Mouse (Mus musculus): Measurements from ENCODE around the gene St8sia1. TPM values are rescaled to one million over a fixed set of nuclear protein-coding genes. Genes with fewer than 3 reads are reported as not detected.
"Not testable (repeated sequence)": the region's sequence is repeated elsewhere in the genome, so short reads cannot be mapped to it uniquely, and the experiment has no call there.

The St8sia1 gene
- 2.8 and 2.9 TPM in 2 replicates for polyA plus RNA-seq (2016; fragmentation: Nextera tagmentation; extraction: Ambion mirVana)

DNA sequence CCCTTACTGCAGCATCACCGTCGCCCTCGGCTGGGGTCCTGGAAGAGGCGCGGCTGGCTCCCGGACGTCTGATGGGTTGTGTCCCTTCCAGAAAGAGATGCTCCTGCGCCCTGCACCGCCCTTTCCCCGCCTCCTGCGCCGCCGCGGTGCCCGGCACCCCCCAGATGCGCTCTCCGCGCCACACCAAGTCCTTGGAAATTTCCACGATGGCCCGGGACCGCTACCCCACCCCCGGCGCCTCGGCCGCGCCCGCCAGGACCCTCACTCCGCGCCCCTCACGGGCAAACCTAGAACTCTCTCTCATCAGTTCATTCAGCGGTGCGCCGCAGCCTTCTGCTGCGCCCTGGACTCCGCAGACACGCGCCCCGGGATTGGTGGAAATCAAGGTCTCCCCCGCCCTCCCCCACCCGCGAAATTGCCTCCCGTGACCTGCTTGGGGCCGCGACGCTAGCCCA is at the start of gene St8sia1:
TSS of gene St8sia1 (minus strand) at position 377 of the 455 bp plus-strand sequence.
- no peaks in the 10 kb centered on the region for H3K4me1 ChIP-seq
- peak within 1 kb of the TSS; percentile 93 for H3K4me2 ChIP-seq (replicated peaks)
- H3K36me3 ChIP-seq, result no peaks in the 10 kb centered on the region
- no peaks in the 10 kb centered on the region for H3K9me3 ChIP-seq
- peak; percentile 77 for ATAC-seq (ENCODE audit: insufficient number of reproducible peaks, insufficient read depth, low FRiP score, low TSS enrichment)
- H3K27me3 ChIP-seq, result peaks cover 5% of the 10 kb centered on the region; the same call in 1 of the 2 replicates
- peak within 1 kb of the TSS; percentile 74 for H3K27ac ChIP-seq
- peak within 1 kb of the TSS; percentile 65 for H3K4me3 ChIP-seq
- peak within 1 kb of the TSS; percentile 69 for H3K9ac ChIP-seq
- under 1% methylated on average over 45 of the region's 45 CpGs for WGBS

DNA sequence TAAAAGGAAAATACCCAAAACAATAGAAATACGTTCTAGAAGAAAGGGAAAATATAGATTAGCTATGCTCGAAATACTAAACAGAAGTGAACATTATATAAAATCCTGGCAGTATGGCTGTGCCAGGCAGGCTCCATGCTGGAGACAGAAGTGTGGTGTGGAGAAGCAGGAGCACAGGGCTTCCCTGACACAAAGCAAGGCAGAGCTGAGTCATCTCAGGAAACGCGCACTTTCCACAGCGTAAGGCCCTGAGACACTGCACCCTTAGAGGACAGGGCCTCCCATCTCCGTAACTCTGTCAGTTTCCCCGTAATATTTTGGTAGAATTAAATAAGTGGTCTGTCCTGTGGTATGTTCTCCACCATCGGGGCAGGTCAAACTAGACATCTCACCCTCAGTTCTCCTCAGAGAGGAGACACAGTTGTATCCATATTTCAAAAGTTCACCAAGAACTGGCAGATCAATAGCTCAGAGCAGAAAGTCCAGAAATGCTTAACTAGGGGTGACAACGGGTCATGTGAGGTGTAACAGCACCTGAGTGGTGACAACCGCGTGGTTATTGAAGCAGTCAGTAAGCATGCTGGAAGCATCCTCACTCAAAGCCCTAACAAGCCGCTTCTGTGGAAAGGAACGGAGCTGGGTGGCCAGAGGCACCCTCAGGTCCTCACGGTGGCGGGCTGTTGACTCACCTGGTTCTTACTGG is 48.4 kb upstream of the St8sia1 start:
- Histone ChIP-seq H3K9ac (no peak overlapping the region), H3K4me1 (no peaks in the 10 kb centered on the region), H3K4me2 (replicated peaks) (no peak overlapping the region), H3K27ac (no peak overlapping the region), H3K9me3 (no peaks in the 10 kb centered on the region), H3K36me3 (peaks cover 32% of the 10 kb centered on the region), H3K4me3 (no peak overlapping the region), H3K27me3 (no peaks in the 10 kb centered on the region)
- ATAC-seq (ENCODE audit: insufficient number of reproducible peaks, insufficient read depth, low FRiP score, low TSS enrichment), result no peak
- WGBS, result 95% methylated on average over 15 of the region's 15 CpGs

DNA sequence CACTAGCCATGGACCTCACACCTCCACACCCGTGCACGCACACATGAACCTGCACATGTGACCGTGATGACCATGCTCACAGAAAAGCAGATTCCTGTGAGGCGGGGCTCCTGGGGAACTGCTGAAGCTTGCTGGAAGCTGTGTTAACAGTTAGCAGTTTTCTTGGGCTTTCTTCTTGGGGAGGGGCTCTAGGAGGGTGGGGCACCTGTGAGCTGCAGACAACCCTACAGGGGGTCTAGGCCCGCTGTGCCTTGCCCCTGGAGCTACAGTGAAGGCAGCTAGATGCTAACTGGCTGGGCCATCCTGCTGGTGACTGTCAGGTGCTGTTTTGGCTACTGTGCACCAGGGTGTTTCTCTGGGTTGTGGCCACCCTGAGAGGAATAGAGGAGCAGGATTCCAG is 44.6 kb upstream of the St8sia1 start:
- Histone ChIP-seq H3K4me1 (no peaks in the 10 kb centered on the region), H3K9ac (no peak overlapping the region), H3K36me3 (peaks cover 24% of the 10 kb centered on the region), H3K27me3 (no peaks in the 10 kb centered on the region), H3K9me3 (no peaks in the 10 kb centered on the region), H3K4me3 (no peak overlapping the region), H3K4me2 (replicated peaks) (no peak overlapping the region), H3K27ac (no peak overlapping the region)
- no peak for ATAC-seq (ENCODE audit: insufficient number of reproducible peaks, insufficient read depth, low FRiP score, low TSS enrichment)
- WGBS, result 84% methylated on average over 5 of the region's 5 CpGs

DNA sequence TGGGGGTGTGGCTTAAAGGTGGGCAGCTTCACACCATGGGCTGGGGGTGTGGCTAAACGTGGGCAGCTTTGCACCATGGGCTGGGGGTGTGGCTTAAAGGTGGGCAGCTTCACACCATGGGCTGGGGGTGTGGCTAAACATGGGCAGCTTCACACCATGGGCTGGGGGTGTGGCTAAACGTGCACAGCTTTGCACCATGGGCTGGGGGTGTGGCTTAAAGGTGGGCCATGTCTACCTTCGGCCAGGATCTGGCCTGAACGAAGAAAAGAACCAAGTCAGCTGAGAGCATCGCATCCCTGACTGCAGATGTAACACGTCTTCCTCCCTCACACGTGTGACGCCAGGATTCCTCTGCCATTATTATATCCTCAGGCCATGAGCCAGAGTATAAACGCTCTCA is 41.0 kb upstream of the St8sia1 start:
- ATAC-seq (ENCODE audit: insufficient number of reproducible peaks, insufficient read depth, low FRiP score, low TSS enrichment); H3K4me1 ChIP-seq; H3K36me3 ChIP-seq; H3K4me2 ChIP-seq (replicated peaks); H3K27me3 ChIP-seq; H3K9me3 ChIP-seq; H3K27ac ChIP-seq; H3K9ac ChIP-seq; H3K4me3 ChIP-seq: not testable (repeated sequence)
- WGBS, result 89% methylated on average over 9 of the region's 9 CpGs

DNA sequence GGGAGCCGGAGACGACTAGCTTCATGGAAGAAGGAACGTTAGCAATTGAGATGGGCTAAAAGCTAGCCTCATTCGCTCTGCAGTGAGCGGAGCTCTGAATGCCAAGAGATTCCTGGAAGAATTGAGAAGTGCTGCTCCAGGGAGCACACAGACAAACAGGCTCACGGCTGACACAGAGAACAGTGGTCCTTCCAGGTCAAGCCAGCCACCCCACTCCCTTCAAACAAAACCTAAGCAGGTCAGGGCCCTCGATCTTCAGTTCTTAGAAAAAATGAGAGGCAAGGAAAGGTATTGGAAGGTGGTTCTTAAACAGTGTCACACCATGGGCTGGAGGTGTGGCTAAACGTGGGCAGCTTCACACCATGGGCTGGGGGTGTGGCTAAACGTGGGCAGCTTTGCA is 40.5 kb upstream of the St8sia1 start:
- H3K4me1 ChIP-seq, result no peaks in the 10 kb centered on the region
- no peaks in the 10 kb centered on the region for H3K36me3 ChIP-seq
- no peak overlapping the region for H3K4me2 ChIP-seq (replicated peaks)
- no peak for ATAC-seq (ENCODE audit: insufficient number of reproducible peaks, insufficient read depth, low FRiP score, low TSS enrichment)
- no peaks in the 10 kb centered on the region for H3K9me3 ChIP-seq
- H3K4me3 ChIP-seq, result no peak overlapping the region
- whole genome bisulfite sequencing, result 83% methylated on average over 9 of the region's 9 CpGs
- H3K27ac ChIP-seq, result no peak overlapping the region
- no peaks in the 10 kb centered on the region for H3K27me3 ChIP-seq
- no peak overlapping the region for H3K9ac ChIP-seq

DNA sequence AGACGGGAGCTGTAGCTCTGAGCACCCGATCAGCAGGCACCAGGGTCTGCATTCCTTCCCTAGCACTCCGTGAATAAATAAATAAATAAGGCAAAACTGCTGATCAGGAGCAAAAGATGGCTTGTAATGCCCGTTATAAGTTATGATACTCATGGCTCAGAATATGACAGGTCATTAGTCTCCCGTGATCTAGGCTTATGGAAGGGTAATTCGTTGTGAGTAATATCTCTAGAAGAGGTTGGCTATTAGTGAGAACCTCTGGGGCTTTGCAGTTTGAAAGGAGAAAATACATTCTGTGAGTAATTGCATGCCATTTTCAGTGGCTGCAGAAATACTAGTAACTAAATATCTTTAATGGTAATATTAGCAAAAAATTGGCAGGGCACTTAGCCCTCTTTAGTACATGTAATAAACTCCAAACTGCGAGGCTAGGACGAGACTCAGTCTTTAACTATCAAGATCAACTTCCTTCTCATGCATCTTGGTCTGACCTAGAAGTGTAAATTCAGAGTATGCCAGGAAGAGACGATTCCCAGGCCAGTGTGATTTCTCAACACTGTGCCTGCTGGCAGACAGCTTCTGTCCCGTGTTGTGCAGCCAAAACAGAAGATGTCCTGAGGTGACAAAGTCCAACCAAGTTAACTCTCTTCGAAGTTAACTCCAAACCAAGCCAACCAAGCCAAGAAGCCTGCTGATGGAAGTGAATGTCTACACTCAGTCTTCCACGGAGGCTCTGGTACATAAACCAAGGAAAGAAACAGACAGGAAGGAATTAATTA is 34.2 kb upstream of the St8sia1 start:
- Histone ChIP-seq H3K9me3 (no peaks in the 10 kb centered on the region), H3K4me3 (no peak overlapping the region), H3K27me3 (no peaks in the 10 kb centered on the region; the same call in 1 of the 2 replicates), H3K27ac (no peak overlapping the region), H3K4me1 (peaks cover 10% of the 10 kb centered on the region), H3K36me3 (no peaks in the 10 kb centered on the region), H3K9ac (no peak overlapping the region), H3K4me2 (replicated peaks) (no peak overlapping the region)
- ATAC-seq (ENCODE audit: insufficient number of reproducible peaks, insufficient read depth, low FRiP score, low TSS enrichment), result no peak
- 68% methylated on average over 12 of the region's 12 CpGs for WGBS

DNA sequence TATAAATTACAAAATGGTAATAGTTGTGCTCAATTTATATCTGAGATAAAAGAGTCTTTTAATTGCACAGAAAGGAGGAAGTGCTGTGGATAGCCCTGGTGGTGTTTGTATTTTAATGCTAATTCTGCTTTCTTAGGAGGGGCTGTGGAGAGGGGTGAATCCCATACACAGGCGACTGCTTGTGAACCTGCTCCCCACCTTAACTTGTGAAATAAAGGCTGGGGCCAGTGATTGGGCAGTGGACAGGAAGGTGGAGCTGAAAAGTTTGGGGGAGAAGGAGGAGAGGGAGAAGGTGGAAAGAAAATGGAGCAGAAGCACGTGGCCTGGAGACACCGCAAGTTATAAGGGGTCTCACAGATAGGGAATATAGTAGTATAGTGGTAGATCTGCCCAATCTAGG is 32.6 kb upstream of the St8sia1 start:
- H3K9me3 ChIP-seq, result no peaks in the 10 kb centered on the region
- no peak overlapping the region for H3K9ac ChIP-seq
- H3K27ac ChIP-seq, result no peak overlapping the region
- ATAC-seq (ENCODE audit: insufficient number of reproducible peaks, insufficient read depth, low FRiP score, low TSS enrichment), result no peak
- H3K36me3 ChIP-seq, result no peaks in the 10 kb centered on the region
- no peak overlapping the region for H3K4me3 ChIP-seq
- no peak overlapping the region for H3K4me2 ChIP-seq (replicated peaks)
- peaks cover 3% of the 10 kb centered on the region; the same call in 1 of the 2 replicates for H3K27me3 ChIP-seq
- peaks cover 17% of the 10 kb centered on the region for H3K4me1 ChIP-seq
- 77% methylated on average over 3 of the region's 3 CpGs for WGBS

DNA sequence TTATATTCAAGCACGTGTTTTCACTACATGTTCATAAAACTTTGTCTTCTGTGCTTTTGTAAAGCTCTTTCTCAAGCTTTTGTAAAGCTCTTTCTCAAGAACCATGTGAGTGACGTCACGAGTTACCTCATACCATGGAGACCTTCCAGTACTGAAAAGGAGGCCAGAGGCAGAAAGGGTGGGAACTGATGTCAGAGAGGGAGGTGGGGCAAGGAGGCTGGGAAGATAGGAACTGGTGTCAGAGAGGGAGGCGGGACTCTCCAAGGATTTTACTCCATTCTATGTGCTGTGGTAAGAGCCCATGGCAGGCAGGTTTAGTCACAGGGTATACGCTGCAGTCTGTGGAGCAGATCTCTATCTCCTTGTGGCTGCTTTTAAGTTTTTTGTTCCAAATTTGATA is 31.3 kb upstream of the St8sia1 start:
- H3K4me2 ChIP-seq (replicated peaks), result no peak overlapping the region
- H3K9me3 ChIP-seq, result no peaks in the 10 kb centered on the region
- peaks cover 24% of the 10 kb centered on the region for H3K4me1 ChIP-seq
- 67% methylated on average over 5 of the region's 5 CpGs for WGBS
- H3K4me3 ChIP-seq, result no peak overlapping the region
- H3K36me3 ChIP-seq, result no peaks in the 10 kb centered on the region
- H3K27ac ChIP-seq, result no peak overlapping the region
- H3K27me3 ChIP-seq, result peaks cover 3% of the 10 kb centered on the region; the same call in 1 of the 2 replicates
- ATAC-seq (ENCODE audit: insufficient number of reproducible peaks, insufficient read depth, low FRiP score, low TSS enrichment), result no peak
- no peak overlapping the region for H3K9ac ChIP-seq

DNA sequence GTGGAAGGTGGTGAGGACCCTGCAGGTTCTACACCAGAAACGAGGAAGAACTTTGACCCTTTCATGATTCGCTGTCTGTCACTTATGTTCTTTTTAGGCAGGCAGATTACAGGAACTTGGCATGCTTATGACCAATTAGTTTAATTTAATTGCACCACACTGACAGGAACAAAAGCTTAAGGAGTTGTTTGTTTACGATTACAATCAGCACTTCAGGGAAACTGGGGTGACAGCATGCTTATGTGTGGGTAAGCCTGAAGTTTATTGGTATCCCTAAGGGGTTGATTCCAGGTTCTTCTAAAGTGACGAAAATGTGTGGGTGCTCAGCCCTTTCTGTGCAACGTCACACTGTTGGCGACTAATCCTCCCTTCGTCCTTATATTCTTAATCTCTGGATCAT is 30.6 kb upstream of the St8sia1 start:
- Histone ChIP-seq H3K4me3 (no peak overlapping the region), H3K4me2 (replicated peaks) (no peak overlapping the region), H3K36me3 (no peaks in the 10 kb centered on the region), H3K4me1 (peaks cover 24% of the 10 kb centered on the region), H3K27ac (no peak overlapping the region), H3K27me3 (peaks cover 3% of the 10 kb centered on the region; the same call in 1 of the 2 replicates), H3K9me3 (no peaks in the 10 kb centered on the region), H3K9ac (no peak overlapping the region)
- ATAC-seq (ENCODE audit: insufficient number of reproducible peaks, insufficient read depth, low FRiP score, low TSS enrichment), result no peak
- 58% methylated on average over 7 of the region's 7 CpGs for WGBS

DNA sequence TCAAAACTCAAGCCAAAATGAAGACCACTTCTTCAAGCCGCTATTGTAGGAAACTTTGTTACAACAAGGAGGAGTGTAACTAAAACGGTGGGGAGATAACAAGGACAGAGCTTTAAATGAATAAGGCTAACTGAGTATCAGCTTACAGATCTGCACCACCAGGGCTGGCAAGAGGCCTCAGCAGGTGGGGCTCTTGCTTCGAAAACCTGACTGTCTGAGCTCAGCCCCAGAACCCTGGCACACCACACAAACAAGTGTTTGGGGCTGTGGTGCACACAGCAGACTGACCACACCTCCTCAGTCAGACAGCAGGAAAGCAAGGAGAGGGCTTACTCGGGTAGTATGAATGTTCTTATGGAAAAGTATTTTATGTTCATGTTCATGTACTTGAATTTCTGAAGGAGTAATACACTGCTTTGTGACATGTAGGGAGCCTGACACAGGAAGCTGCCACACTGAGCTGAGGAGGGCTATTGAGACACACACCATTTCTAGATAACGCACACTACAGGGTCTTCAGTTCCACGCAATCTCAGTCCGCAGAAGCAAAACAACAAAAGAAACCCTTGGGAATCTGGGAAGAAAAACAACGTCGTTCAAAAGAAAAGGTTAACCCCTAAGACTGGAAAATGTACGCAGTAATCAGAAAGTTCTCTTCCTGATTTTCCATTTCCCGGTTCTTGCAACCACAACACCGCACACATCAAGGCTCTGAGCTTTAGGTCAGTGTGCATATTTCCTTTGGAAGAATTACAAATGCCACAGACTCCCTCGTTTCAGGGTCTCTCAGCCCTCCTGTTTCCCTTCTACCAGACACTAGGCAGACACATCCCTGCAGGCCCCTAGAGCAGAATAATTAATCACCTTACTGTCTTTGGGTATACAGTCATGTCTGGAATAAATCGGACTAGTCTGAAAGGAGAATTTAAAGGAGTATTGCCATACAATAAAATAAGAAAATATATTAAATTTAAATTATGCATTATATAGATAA is 29.8 kb upstream of the St8sia1 start:
- H3K9ac ChIP-seq, result no peak overlapping the region
- no peak overlapping the region for H3K4me2 ChIP-seq (replicated peaks)
- H3K9me3 ChIP-seq, result no peaks in the 10 kb centered on the region
- 0 out of 2 replicates have a peak overlapping the region, but pooled peaks have one; percentile 23 for H3K27ac ChIP-seq
- ATAC-seq (ENCODE audit: insufficient number of reproducible peaks, insufficient read depth, low FRiP score, low TSS enrichment), result no peak
- WGBS, result 31% methylated on average over 14 of the region's 14 CpGs
- H3K27me3 ChIP-seq, result peaks cover 3% of the 10 kb centered on the region; the same call in 1 of the 2 replicates
- no peaks in the 10 kb centered on the region for H3K36me3 ChIP-seq
- peaks cover 24% of the 10 kb centered on the region for H3K4me1 ChIP-seq
- no peak overlapping the region for H3K4me3 ChIP-seq

DNA sequence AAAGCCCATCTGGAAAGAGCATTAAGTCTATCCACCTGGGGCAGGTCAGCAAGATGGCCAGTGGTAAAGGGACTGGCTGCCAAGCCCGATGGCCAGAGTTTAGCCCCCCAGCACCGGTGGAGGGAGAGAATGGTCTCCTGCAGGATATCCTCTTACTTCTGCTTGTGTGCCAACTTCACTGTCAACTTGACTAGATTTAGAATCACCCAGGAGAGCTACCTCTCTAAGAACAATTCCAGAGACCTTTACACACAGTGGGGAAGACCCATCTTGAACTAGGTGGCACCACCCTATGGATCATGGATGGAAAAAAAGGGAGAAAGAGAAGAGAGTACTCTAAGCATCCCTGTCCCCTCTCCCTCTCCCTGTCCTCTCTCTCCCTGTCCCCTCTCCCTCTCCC is 28.7 kb upstream of the St8sia1 start:
- H3K9ac ChIP-seq, result no peak overlapping the region
- no peak for ATAC-seq (ENCODE audit: insufficient number of reproducible peaks, insufficient read depth, low FRiP score, low TSS enrichment)
- H3K9me3 ChIP-seq, result no peaks in the 10 kb centered on the region
- H3K4me1 ChIP-seq, result peaks cover 24% of the 10 kb centered on the region
- no peaks in the 10 kb centered on the region for H3K36me3 ChIP-seq
- no peak overlapping the region for H3K4me3 ChIP-seq
- H3K27me3 ChIP-seq, result peaks cover 3% of the 10 kb centered on the region; the same call in 1 of the 2 replicates
- WGBS, result 84% methylated on average over 2 of the region's 2 CpGs
- H3K4me2 ChIP-seq (replicated peaks), result no peak overlapping the region
- H3K27ac ChIP-seq, result no peak overlapping the region
